Mouse (Mus musculus) spleen, postnatal 4 days (tissue): ENCODE data around the gene Fem1b.

Experiments used
- DNase-seq, 2 experiments: peaks; one replicate each; pipeline ENCODE4 v3.0.0; 2022; ENCODE audit warnings: low spot score in 2 of 2

Fem1b gene

DNA sequence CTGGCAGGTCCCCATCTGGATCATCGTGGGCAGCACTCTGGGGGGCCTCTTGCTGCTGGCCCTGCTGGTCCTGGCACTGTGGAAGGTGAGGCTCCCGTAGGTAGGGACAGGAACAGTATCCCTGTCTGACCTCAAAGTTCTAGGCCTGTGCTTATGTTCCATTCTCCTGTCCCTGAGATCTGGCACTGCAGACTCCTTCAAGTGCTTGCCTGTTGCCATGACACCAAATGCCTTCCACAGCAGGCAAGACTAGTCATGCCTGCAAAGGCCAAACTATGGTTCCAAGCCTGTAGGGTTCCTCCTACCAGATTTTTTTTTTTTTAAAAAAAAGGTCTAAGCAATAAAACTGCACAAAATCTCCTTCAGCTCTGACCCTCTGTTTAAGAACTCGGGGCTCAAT lies 29.8 kb downstream of the Fem1b start:
- no peak for DNase-seq

DNA sequence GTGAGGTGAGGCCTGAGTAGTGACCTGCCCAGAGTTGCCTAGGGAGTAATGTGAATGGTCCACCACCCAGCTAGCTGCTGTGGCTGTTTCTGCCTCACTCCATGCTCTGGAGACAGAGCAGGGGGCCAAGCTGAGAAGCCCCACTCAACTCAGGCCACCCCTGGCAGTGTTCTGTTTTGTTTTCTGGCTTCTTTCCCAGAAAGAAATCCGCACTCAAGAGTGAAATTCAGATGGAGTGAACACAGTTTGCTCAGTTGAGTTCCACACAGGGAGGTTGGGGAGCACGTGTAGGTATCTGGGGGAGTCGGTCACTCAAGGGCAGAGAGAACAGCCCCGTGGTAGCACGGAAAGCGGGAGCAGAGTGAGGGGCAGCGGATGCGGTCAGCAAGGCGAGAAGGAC lies 33.0 kb downstream of the Fem1b start:
- no peak for DNase-seq

DNA sequence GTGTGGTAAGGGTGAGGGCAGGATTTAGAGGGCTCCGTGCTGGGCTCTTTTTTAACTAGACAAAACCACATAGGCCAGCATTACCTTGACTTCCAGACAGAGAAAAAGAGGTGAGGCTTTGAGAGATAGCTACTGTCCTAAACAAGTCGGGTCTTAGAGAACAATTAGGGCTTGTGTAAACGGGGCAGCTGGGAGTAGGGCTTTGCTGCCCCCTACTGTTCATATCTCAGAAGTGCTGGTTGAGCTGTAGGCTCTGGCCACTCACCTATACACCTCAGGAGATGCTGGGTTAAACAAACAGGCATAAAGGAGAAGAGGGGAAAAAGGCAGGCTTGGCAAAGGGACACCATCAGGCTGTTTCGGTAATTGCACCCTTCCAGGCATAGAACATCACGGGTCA lies 34.3 kb downstream of the Fem1b start:
- DNase-seq: peak; percentile 41 to 72

DNA sequence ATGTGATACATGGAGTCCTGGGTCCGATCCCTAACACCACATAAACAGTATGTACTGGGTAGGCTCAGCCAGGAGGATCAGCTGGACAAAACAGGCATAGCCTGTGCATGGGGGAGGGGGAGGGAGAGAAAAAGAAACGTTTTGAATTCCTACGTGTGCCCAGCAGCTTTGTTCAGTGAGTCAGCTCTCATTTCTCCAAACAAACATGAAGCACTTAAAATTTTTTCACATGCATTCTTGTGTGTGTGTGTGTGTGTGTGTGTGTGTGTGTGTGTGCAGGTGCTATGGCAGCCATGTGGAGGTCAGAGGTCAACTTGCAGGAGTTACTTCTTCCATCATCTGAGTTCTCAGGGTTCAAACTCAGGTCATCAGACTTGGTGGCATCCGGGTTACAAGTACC lies 36.3 kb downstream of the Fem1b start:
- DNase-seq: no peak

DNA sequence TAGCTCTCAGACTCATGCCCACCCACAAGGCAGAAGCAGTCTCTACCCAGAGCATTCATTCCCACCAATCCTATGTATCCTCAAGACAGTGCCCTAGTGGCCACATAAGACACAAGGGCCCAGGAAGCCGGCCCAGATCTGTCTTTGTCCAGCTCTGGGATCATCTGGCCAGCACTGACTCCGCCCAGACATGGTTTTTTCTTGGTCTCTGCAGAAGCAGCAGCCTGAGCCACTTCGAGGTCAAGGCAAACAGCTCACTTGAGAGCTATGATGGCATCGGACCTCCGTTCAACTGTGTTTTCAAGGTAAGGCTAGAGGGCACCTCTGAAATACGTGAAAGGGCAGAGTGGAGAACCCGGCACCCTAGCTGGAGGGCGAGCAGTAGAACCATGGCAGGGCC lies 39.0 kb downstream of the Fem1b start:
- DNase-seq: no peak

DNA sequence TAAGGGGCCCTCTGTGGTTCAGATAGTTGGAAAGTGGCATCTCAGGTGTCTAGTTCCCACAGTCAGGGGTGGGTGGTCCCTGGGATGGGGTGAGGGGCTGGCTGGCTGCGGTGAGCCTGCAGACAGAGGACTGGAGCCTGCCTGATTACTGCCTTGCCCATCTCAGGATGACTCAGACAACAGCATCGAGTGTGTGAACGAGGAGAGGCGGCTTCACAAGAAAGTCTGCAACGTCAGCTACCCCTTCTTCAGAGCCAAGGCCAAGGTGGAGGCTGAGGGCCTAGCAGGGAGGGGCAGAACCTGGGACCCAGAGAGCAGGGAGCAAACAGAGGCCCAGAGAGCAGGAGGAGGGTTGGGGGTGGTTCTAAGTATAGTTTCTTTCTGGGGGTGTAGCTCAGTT lies 43.4 kb downstream of the Fem1b start:
- DNase-seq: no peak

DNA sequence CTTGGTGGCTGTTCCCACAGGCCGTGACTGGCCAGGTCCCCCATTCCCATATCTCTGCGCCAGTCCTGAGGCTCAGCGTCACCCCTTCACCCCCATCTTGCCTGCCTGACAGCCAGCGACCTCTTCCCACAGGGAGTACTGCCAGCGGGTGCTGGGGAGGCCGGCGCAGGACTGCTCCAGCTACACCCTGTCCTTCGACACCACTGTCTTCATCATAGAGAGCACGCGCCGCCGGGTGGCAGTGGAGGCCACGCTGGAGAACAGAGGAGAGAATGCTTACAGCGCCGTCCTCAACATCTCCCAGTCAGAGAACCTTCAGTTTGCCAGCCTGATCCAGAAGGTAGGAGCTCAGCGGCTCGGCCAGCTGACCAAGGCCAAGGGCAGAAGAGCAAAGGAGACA lies 44.3 kb downstream of the Fem1b start:
- no peak for DNase-seq

DNA sequence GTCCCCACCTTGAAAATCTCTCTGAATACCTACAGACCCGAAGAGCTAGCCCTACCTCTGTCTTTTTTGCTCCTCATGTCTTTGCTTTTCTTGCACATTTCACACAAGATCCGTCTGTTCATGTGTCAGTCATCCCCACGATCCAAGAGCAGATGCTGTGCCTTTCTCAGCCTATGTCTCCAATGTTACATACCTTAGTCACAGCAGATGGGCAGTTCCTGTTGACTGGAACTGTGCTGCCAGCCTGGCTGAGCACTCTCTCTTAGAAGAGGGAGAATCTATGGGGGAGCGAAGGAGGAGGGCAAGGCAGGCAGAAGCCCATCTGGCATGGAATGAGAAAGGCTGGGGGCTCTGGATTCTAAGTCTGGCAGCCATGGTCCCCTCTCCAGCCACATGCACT lies 46.4 kb downstream of the Fem1b start:
- DNase-seq: no peak

DNA sequence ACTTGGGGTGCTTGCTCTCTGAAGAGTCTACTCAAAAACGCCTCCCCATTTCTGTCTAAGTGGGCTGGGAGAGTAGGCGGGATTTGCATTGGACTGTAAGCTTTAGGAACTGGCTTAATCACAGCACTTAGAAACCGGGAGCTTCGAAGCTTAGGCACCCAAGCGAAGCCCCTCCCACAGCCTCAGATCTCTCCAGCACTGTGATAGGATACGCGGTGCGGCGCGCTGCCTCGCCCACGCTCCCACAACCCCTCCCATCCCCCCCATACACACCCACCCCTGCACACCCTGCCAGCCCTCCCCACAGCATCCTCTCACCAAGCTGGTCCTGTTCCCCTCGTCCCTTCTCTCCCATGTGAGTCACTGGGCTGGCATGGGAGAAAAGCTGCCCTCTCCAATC lies 48.3 kb downstream of the Fem1b start:
- DNase-seq: no peak

DNA sequence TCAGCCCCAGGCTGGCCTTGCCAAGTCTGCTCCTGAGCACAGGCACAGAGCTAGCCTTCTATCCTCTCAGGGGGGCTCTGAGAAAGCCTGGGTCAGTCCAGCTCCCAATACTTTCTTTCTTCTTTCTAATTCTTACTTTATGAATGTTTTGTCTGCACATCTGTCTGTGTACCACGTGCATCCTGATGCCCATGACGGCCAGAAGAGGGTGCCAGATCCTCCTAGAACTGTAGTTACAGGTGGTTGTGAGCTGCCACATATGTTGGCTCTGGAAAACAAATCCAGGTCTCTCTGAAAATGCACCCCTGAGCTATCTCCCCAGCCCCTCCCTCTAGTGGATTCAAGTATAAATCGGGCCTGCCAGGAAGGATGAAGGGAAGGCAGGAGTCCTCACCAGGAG lies 52.1 kb downstream of the Fem1b start:
- no peak for DNase-seq

DNA sequence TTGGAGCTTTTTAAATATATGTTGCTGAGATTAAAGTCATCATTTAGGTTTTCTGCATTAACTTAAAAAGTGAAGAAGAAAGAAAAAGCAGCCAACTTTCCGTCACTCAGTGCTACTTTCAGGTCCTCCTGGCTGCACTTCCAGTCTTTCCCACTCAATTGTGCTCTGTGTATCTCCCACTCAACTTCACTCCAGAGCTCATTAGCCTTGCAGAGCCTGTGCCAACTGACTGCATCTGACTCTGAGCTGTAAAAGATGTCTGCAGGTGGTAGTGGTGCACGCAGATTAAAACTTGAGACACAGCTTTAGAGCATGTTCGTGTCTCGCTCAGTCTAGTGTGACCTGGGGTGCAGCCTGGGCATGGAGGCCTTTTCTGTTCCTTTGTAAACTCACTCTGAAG lies 53.4 kb downstream of the Fem1b start:
- no peak for DNase-seq

DNA sequence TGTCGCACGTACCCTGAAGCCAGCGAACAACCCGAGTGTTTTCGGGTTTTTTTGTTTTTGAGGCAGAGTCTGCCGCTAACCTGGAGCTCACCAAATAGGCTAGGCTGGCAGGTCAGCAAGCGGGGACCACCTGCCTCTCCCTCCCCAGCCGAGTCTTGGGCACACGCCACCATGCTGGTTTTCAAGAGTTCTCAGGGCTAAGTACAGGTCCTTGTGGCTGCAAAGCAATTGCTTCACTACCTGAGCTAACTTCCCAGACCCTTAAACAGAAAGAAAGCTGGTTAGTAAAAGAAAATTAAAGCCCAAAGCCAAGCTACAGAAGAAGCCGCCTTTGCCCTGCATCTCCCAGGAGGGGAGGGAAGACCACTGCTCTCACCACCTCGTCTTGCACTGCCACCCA lies 61.4 kb downstream of the Fem1b start:
- no peak for DNase-seq

DNA sequence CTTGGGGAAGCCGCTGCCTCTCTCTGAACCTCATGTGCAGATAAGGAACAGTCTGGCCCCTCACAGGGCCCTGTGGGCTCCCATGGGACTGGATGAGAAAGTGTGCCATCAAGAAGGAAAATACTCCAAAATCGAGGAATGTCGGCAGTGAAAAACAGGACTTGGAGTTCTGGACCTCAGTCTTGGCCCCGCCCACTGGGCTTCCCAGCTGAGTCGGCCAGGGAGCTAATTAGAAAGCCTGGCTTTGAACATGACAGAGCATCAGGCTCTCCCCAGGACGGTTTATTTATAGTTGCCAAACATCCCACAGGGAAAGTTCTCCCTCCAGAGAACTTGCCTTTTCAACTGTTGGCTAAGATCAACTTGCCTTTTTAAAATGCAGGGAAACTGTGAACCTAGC lies 62.1 kb downstream of the Fem1b start:
- DNase-seq: no peak

DNA sequence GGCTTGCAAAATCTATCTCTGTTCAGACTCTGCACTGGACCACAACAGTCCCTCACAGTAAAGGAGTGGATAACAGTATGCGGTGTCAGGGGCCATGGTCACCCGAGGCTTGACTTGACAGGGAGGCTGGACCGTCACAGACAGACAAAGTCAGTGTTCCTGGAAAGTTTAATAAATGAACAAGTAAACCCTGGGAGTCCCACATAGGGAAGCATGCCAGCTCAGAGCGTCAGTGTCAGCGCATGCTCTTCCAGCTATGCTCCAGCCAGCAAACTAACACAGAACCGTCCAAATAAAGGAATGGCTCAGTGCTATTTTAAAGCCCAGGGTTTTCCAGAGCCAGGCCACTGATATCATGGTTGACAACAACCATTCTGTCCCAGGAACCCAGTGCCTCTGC lies 65.1 kb downstream of the Fem1b start:
- no peak for DNase-seq

DNA sequence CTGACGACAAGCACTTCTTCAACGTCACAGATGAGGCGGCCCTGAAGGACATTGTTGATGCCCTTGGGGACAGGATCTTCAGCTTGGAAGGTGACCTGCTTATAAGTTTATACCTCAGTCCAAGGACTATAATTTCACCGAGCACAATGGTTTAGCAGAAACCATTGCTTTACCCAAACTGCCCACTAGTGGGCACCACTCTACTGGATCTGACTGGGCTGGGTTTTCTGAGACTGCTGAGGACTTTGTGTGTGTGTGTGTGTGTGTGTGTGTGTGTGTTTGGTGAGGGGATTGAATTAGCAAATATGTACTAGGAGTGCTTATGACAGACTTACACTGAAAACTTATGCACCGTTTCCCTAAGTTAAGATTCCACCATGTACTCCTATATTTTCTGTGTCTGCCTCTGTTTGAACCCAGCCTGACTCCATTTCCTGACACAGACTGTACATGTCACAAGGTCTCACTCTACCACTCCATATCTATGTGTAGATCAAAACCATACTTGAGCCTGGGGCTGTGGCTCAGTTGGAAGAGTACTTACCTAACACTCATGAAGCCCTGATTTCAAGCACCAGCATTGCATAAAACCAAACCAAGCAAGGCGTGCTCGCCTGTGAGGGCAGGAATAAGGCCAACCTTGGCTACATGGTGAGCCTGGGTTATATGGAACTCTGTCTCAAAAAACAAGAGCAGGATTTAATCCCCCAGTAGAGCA lies 67.0 kb downstream of the Fem1b start:
- DNase-seq: peak; percentile 32 to 75
